Mouse (Mus musculus) embryo, embryonic 9.5 days (tissue): ENCODE results near the gene Mapkapk2.
"Not testable (repeated sequence)": the region's sequence is repeated elsewhere in the genome, so short reads cannot be mapped to it uniquely, and the experiment has no call there.

Source experiments
- DNase-seq: peaks from one replicate; pipeline ENCODE4 v3.0.0-alpha.2; 2017; ENCODE audit errors: extremely low spot score

Gene Mapkapk2

GRCm38 (mm10) chr1:131097700-131098094 lies at the start of gene Mapkapk2:
Gene Mapkapk2, minus strand, starts transcription at chr1:131097826.
- DNase-seq = peak; percentile 98

DNA sequence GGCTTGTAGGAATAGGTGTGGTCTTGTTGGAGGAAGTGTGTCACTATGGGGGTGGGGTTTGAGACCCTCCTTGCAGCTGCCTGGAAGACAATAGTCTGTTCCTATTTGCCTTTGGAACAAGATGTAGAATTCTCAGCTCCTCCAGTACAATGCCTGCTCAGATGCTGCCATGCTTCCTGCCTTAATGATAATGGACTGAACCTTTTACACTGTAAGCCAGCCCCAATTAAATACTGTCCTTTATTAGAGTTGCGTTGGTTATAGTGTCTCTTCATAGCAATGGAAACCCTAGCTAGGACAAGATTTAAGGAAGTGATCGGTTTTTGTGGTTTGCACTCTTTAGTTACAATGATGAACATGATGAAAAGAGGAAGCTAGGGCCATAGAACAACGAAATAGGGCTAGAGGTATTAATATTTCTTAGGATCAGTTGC lies 48.6 kb upstream of the Mapkapk2 start:
- no peak for DNase-seq

- not testable (repeated sequence) for DNase-seq
Observed at GRCm38 (mm10) chr1:131145222-131145621, 47.6 kb upstream of the Mapkapk2 start.

- no peak for DNase-seq
Observed at GRCm38 (mm10) chr1:131142472-131142871, 44.8 kb upstream of the Mapkapk2 start.

DNA sequence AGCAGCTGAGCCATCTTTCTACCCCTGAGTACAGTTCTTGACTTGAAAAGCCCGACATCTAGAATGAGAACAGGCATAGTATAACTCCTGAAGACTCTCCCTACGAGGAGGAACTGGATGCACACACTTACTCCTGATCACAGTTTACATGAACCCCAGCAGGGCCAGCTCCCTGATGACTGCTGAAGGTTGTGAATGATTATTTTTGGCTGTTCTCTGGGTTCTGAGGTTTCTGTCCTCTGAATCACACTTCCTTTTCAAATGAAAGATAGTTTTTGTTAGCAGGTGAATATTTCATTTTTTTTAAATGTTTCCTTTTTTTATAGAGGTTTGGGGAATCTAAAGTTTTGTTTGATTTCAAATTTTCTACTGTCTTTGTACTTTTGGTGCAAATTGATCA lies 43.8 kb upstream of the Mapkapk2 start:
- no peak for DNase-seq

DNA sequence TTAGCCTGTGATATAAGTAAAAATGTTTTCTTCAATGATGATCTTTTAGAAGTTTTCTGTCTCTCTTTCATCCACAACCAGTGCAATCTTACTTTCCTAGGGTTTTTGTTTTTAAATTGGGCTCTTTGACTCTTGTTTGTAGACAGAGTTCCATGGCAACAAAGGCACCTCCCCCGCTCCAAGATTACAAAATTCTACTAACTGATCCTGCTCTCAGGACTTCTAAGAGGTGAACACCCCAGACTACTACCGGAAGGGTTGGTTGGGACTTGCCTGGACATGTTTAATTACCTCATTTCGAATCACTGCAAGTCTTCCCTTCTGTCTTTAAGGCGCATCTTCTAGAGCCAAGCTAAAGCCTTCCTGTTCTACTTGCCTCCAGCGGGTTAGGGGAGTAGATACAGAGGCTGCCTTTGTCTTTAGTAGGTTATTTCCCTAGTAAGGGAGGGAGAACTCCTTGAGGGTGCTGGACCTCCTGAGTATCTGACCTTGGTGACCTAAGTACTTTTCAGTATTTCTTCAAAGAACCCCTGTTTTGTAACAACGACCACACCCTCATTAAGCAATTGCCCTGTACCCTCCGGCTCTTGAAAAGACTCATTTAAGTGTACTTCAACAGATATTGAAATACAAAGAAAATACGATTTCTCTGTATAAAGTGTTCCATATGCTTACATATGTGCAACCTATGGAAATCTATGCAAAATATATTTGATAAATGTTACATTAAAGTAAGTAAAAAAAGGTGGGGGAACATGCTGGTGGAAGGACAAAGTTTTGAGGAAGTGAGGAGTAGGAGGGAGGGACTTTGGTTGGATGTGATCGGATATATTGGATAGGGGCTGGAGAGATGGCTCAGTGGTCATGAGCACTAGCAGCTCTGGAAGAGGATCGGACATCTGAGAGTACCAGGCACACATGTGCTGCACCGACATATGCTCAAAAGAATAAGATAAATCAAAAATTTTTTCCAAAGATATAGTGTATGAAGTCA lies 41.8 kb upstream of the Mapkapk2 start:
- no peak for DNase-seq

- peak; percentile 94 for DNase-seq
Observed at GRCm38 (mm10) chr1:131138191-131139016, 40.8 kb upstream of the Mapkapk2 start, which contains the start of gene Dyrk3. Gene Dyrk3, minus strand, starts transcription at chr1:131138340.

DNA sequence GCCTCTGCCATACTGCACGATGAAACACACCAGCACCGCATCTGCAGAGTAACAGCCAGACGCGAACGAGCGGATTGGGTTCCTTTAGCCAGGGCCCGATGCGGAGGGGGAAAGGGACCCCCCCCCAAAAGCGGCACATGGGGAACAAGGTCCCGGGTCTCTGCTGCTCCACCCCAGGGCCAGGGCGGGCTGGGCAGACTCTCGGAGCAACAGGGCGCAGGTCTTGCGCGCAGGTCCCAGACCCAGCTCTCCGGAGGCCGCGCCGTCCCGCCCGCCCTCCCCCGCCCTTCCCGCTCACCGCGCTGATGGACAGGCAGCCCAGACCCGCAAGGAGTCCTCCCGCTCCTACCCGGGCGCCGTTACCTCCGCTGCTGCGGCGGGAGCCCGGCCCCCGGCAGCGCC lies 40.1 kb upstream of the Mapkapk2 start:
- DNase-seq = no peak

DNA sequence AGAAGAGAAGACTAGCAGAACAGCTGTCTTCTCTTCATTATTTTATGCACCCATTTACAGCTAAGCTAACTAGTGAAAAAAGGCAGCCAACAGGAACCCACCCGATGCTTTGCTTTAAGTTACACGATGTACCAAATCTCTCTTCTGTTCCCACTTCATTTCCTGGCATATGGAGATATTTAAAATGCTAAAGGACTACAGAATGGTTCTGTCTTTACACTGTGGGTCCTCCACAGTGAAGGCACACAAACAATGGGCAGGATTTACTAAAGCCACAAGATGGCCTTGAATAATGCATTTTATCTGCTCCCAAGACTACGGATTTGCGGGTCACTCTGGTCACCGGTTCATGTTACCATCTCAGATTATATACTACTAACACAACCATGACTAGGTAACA lies 39.5 kb upstream of the Mapkapk2 start:
- no peak for DNase-seq

DNA sequence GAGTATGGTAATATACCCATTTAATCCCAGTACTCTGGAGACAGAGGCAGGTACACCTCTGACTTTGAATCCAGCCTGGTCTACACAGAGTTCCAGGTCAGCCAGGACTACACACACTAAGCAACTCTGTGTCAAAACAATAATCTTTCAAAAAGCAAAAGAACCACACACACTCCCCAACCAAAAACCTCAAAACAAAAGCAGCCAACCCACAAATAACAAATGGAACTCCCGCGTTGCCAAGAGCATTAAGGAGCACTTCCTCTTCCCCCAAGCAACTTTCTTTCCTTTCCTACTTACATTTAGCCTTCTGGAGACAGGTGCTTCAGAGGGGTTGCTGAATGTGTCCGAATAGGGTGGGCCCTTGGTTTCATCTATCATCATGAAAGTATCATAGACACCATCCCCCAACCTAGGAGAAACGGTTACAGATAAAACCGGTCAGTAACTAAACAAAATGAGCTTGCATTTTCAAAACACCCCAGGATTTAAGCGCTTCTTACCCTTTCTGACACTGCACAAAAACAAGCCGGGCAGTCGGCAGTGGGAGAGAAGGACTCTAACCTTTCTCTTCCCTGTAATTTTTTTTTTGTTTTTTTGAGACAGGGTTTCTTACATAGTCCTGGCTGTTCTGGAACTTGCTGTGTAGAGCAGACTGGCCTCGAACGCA lies 38.5 kb upstream of the Mapkapk2 start:
- DNase-seq = no peak

DNA sequence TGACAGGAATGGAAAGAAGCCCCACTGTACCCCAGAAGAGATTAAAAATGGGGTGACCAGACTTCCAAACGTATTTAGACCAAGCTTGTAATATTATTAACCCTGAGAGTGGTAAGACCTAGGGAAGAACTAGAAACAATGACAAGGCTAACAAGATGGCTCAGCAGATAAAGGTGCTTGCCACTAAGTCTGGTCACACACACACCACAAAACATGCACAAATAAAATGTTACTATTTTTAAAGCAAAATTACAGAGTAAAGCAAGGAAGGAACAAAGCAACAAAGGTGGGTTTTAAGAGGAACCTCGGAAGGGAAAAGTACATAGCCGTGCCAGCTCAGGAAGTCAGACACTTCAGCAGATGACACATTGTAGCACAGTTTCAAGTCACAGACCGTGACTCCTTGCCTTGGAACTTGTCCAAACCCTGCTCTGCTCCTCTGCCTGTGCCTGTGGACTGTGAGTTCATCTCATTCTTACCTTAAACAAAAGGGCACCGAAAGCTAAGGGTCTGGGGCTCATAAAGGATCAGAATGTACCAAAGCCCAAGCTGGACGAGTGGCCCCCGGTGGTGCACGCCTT lies 37.4 kb upstream of the Mapkapk2 start:
- DNase-seq = no peak

- DNase-seq = no peak
Observed at GRCm38 (mm10) chr1:131134231-131134630, 36.6 kb upstream of the Mapkapk2 start.

DNA sequence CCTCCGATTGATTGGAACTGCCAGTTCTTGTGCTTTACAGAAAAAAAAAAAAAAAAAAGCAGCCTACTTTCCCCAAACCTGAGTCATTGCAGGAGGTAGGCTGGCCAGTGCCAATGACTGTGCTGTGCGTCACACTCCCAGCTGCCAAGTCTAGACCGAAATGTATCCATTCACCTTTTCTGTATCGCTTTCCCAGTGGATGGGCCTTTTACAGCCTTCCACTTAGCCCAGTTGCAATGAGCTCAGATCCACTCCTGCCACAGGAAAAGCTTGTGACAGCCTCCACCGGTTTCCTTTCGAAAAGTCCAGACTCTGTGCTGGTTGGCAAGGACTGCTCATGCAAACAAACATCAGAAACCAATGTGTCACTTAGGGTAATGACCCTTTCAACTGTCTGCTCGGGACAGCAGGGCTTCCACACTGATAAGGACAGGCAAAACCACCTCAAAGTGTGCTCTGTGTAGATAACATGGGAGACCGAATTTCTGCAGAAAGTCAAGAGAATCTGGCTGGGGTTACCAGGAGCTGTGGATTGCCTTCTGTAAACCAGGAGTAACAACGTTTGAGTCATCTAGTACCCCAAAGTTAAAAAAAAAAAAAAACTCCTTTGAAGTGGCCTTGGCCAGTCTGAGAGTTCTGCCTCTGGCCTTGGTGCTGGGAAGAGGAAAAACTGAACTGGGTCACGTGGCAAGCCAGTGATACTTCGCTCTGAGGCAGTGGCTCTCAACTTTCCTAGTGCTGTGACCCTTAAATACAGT lies 28.5 kb upstream of the Mapkapk2 start:
- DNase-seq = no peak

DNA sequence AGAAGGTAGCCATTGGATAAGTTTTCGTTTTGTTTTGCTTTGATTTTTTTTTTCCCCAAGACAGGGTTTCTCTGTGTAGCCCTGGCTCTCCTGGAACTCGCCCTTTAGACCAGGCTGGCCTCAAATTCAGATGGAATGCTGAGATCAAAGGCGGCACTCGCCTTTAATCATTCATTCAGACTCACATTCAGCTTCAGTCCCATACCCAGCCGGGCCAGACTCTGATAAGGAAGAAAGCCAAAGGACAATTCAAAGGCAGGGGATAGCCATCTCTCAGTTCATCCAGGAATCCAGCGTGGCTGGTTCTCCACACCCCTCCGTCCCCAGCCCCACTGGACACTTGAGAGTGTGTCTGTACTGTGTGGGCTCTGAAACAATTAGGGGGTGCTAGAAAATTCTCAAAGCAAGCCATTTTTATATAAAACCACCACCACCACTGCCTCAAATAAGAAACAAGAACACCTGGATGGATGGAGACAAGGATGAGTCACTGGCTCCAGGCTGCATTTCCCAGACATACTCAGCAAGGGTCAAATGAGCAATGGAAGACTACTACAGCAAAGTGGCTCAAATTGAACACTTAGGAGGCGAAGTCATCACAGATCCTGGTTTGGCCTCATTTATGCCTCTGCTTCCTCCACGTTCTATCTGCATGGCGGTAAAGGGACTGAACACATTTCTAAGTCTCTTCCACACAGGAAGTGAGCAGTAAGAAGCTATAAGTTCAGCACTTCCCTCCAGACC lies 26.1 kb upstream of the Mapkapk2 start:
- DNase-seq = no peak

GRCm38 (mm10) chr1:131121987-131122386 lies 24.4 kb upstream of the Mapkapk2 start:
- no peak for DNase-seq

DNA sequence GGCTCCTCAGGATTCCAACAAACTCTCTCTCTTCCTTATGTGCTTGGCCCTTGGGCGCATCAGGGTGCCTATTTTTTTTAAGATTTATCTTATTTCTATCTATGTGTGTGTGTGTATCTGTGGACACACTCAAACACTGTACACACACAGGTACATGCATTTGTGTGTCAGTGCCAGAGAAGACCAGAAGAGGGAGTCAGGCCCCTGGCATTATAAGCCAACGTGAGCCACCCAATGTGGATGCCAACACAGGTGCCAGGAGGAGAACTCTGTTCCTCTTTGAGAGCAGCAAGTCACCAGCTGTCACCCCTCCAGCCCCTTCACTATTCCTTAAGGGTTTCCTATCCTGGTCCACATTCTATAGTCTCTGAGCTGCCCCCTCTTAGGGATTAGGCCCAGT lies 21.4 kb upstream of the Mapkapk2 start:
- DNase-seq = no peak

DNA sequence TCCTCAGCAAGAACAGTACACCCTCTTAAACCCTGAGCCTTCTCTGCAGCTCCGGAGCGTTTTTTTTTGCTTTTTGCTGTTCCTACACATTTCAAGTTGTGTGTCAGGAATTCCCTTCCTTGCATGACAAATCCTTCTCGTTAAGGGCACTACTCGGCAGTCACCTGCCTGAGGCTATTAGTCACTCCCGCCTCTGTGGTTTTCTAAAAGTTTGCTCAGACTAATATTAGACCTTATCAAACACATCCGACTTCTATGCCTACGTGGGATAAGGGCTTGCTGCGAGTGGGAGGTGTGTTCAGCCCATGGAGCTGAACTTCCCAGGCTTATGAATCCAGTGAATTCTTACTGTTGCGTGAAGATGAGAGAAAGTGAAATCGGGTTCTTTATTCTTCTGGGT lies 20.9 kb upstream of the Mapkapk2 start:
- DNase-seq = no peak

- no peak for DNase-seq
Observed at GRCm38 (mm10) chr1:131116430-131117011, 18.9 kb upstream of the Mapkapk2 start.

GRCm38 (mm10) chr1:131115932-131116331 lies 18.3 kb upstream of the Mapkapk2 start:
- DNase-seq = peak; percentile 60

DNA sequence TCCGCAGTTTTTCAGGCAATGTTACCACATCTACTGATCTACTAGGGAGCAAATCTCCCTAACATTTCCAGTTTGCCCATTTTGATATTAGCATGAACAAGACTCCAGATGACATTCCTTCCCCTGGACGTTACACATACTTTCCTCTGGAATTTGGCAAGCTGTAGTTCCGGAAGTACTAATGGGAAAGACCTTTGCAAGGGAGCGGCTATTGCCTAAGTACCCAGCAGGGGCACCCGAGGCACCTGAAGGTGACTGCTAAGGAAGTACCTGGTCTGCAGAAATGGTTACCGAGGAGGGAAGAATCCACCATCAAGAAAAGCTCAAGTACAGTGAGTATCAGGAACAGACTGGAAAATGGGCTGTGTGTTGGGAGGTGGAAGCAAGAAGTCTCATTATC lies 14.9 kb upstream of the Mapkapk2 start:
- no peak for DNase-seq
